Mouse (Mus musculus): ENCODE measurements at regions not wholly inside any gene's neighbourhood (a gene's known extent, or its start where the extent isn't known, plus 50 kb on each side); places are given as distances from the start of the nearest gene placed in this dataset.

DNA sequence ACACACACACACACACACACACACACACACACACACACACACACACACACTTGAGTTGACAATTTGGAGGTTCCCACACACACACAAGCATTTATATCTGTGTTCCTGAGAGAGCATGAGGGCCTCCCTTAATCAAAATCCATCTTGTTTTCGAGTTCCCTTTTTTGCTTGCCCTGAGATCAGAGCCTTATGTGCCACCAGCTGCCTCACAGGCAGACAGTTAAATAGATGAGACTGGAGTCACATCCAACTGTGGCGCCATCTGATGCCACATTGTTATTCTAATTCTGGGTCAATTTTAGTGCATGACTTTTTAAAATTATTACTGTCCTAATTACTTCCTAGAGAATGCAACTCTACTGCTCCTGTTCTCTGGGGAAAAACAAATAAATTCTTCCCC lies 91.2 kb upstream of the Syndig1 start:
- no peak for DNase-seq

GRCm38 (mm10) chr2:149739886-149740285 lies 89.1 kb upstream of the Syndig1 start:
- no peak for DNase-seq

DNA sequence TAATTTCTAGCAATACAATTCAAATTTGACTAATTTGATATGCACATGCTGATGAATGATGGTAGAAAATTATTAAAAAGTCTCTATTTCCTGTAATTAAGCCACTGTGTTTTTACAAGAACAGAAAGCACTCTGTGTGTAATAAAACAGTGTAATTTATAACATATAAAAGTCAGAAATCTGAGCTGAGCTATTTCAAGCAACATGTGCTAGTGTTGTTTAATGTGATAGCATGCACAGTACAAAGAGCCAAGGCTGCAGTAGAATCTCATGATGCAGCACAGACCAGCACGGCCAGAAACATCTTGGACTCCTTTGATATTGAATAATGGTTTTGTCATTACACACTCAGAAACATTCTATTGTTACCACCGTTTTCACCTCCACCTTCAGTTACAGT lies 86.3 kb upstream of the Syndig1 start:
- no peak for DNase-seq

- no peak for DNase-seq
These were observed 80.7 kb upstream of the Syndig1 start for GRCm38 (mm10) chr2:149748240-149748822.

DNA sequence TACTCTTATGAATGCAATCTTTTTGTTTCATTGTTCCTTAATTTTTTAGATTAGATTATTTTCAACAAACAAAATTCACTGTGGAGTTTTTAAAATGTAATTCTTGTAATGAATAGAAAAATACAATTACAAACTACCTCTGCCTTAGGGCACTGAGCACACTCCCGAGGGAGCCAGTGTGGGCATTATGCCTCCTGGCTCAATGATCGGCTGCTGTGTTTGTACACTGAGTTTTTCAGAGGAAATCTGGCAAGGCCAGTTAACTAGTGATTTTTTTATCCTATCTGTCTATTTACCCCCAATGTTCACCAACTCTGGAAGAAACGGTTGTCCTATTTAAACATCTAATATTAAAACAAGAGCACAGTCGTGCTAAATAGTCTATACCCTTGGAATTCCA lies 69.9 kb upstream of the Syndig1 start:
- DNase-seq = no peak

DNA sequence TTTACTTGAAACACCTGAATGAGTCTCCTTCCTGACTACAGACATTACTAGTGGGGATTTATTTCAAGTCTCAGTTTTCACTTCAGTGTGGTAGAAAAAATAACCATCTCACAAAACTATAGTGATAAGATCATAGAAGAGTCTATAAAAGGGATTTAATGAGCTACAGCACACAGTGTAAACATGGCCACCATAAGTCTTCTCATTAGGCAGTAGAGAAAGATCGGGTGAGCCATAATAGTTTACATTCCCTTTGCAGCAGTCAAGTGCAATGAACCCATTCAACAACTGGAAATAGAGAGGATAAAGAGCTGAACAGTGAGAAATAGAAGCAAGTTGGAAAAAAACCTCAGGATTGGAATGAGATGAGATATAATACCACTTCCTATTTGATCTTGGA lies 65.1 kb upstream of the Syndig1 start:
- DNase-seq = no peak

- no peak for DNase-seq
These were observed 61.0 kb upstream of the Syndig1 start for GRCm38 (mm10) chr2:149768027-149768426.

GRCm38 (mm10) chr2:149768551-149768950 lies 60.5 kb upstream of the Syndig1 start:
- DNase-seq = no peak

DNA sequence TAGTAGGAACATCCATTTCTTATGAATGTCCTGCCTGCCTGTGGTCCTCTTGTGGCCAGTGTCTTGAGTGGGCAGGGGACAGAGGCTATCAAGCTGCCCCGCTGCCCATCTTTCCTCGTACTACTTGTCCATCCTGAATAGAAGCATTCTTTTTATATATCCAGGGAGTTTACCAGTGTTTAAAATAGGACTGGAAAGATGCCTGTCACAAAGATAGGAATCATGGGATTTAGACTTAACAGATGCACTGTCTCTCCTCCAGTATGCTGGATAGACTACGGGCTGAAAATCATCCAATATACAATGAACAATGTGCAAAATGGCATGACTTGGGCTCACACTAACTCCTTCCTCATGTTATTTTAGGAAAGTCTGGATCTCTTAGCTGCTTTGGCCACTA lies 51.7 kb upstream of the Syndig1 start:
- no peak for DNase-seq

Measured in lung, postnatal 4 days (tissue).